Mouse (Mus musculus) liver, embryonic 14.5 days (tissue): ENCODE measurements around the gene Surf4. TPM values are rescaled to one million over a fixed set of nuclear protein-coding genes. Genes with fewer than 3 reads are reported as not detected.

Experiments used
- ATAC-seq: fragments of 200-750 bp; cut with Nextera tagmentation; 2 replicates; pipeline ENCODE4 v1.8.0; 2017; ENCODE audit warnings: moderate number of reproducible peaks, mild to moderate bottlenecking, moderate library complexity; ENCODE audit not compliant: insufficient read depth
- DNase-seq, 3 experiments: peaks; one replicate each; pipeline ENCODE4 v3.0.0-alpha.2; 2012 to 2013; ENCODE audit warnings: low read depth in 3 of 3, low spot score in 3 of 3
- H3K27ac ChIP-seq: fragments of 300-500 bp; sonication (generic); 2 replicates; pipeline ENCODE4 v1.5.1; 2014; ENCODE audit warnings: moderate library complexity, mild to moderate bottlenecking, control low read depth, inconsistent platforms
- H3K27me3 ChIP-seq: fragments of 300-500 bp; sonication (generic); 2 replicates; pipeline ENCODE4 v1.6.1; 2014; ENCODE audit warnings: mild to moderate bottlenecking, low read length, moderate library complexity; ENCODE audit not compliant: control insufficient read depth, insufficient read depth
- H3K36me3 ChIP-seq: fragments of 300-500 bp; sonication (generic); replicated peaks from 2 replicates; pipeline ENCODE4 v1.6.1; 2014; ENCODE audit warnings: low read depth; ENCODE audit not compliant: control insufficient read depth, insufficient read depth
- H3K4me1 ChIP-seq, 2 experiments: fragments of 200-500 bp in 1 of 2; fragments of 300-500 bp in 1 of 2; sonication (generic) in 1 of 2; replicated peaks; 2 replicates each; pipeline ENCODE4 v1.6.1; 2012 to 2014; ENCODE audit warnings: antibody characterized with exemption in 1 of 2, inconsistent platforms in 1 of 2, low read length in 1 of 2; ENCODE audit not compliant: control insufficient read depth in 2 of 2, insufficient read depth in 2 of 2
- H3K4me2 ChIP-seq: fragments of 300-500 bp; sonication (generic); 2 replicates; pipeline ENCODE4 v1.6.1; 2014; ENCODE audit warnings: low read depth, mild to moderate bottlenecking, control low read depth, moderate library complexity
- H3K4me3 ChIP-seq, 2 experiments: fragments of 200-500 bp in 1 of 2; fragments of 300-500 bp in 1 of 2; sonication (generic) in 1 of 2; 2 replicates each; pipeline ENCODE4 v1.5.1; 2012 to 2014; ENCODE audit warnings: low read depth in 2 of 2, low read length in 2 of 2, mild to moderate bottlenecking in 2 of 2, control low read depth in 1 of 2, inconsistent platforms in 1 of 2, moderate library complexity in 1 of 2; ENCODE audit not compliant: insufficient read depth in 1 of 2
- H3K9ac ChIP-seq: fragments of 300-500 bp; sonication (generic); replicated peaks from 2 replicates; pipeline ENCODE4 v1.6.1; 2014; ENCODE audit warnings: mild to moderate bottlenecking, control low read depth, moderate library complexity
- H3K9me3 ChIP-seq: fragments of 300-500 bp; sonication (generic); 2 replicates; pipeline ENCODE4 v1.6.1; 2016; ENCODE audit warnings: low read length, mixed read lengths; ENCODE audit not compliant: control insufficient read depth
- CTCF ChIP-seq: IDR thresholded peaks from 2 replicates; pipeline ENCODE4 v1.5.1; 2016; ENCODE audit warnings: antibody characterized with exemption, low read depth, control low read depth
- EP300 ChIP-seq: IDR thresholded peaks from 2 replicates; pipeline ENCODE4 v1.6.1; 2016; ENCODE audit warnings: antibody characterized with exemption, low read depth
- WGBS: fragments of 180-500 bp; shearing (Covaris S2); extraction: QIAGEN DNeasy Blood & Tissue Kit; methylation state at CpG from one replicate; pipeline ENCODE4 v1.1.7; 2014; ENCODE audit not compliant: insufficient replicate concordance; 5-methylcytosine and 5-hydroxymethylcytosine counted together
- polyA plus RNA-seq, 2 experiments: library from polyadenylated mRNA; depleted of rRNA in 1 of 2; stranded (reverse) in 1 of 2; unstranded in 1 of 2; fragments of >200 nt; fragmentation: Nextera tagmentation in 1 of 2; extraction: Ambion mirVana in 1 of 2; gene quantifications; 2 replicates each; pipeline versions ENCODE4 v1.2.1 to v1.2.3; 2012 to 2014

The Surf4 gene
- polyA plus RNA-seq, 2 experiments: 53.4 to 83.1 TPM

- H3K27me3 ChIP-seq: no peaks in the 10 kb centered on the region
- DNase-seq (peak; percentile 66 to 71 (median 69)), ATAC-seq (no peak)
- TF ChIP-seq EP300: no peak
- TF ChIP-seq CTCF: peak; percentile 89
- H3K9me3 ChIP-seq: no peaks in the 10 kb centered on the region
- WGBS: 21% methylated on average over 1 of the region's 1 CpGs
- peaks cover 30% of the 10 kb centered on the region for H3K36me3 ChIP-seq
- peaks cover 9 to 19% of the 10 kb centered on the region in 2 experiments for H3K4me1 ChIP-seq
- H3K4me3 ChIP-seq: no peak overlapping the region
- H3K4me2 ChIP-seq: peak overlapping the region; percentile 8; the same call in 1 of the 2 replicates
- H3K9ac ChIP-seq: no peak overlapping the region
- 0 out of 2 replicates have a peak overlapping the region, but pooled peaks have one; percentile 10 for H3K27ac ChIP-seq
Measured at GRCm38 (mm10) chr2:26930390-26930789, 3.3 kb downstream of the Surf4 start.

GRCm38 (mm10) chr2:26927745-26928476 is 5.8 kb downstream of the Surf4 start:
- WGBS: 80% methylated on average over 6 of the region's 6 CpGs
- ATAC-seq: no peak
- DNase-seq: no peak
- peaks cover 48% of the 10 kb centered on the region for H3K36me3 ChIP-seq
- H3K4me1 ChIP-seq: peaks cover 9 to 15% of the 10 kb centered on the region in 2 experiments
- H3K9me3 ChIP-seq: no peaks in the 10 kb centered on the region
- TF ChIP-seq EP300 (no peak), CTCF (no peak)
- no peak overlapping the region for H3K4me2 ChIP-seq
- no peak overlapping the region for H3K27ac ChIP-seq
- H3K9ac ChIP-seq: no peak overlapping the region
- no peaks in the 10 kb centered on the region for H3K27me3 ChIP-seq
- H3K4me3 ChIP-seq: no peak overlapping the region

- H3K36me3 ChIP-seq: peaks cover 74% of the 10 kb centered on the region
- no peak overlapping the region for H3K4me2 ChIP-seq
- no peak overlapping the region for H3K9ac ChIP-seq
- WGBS: 70% methylated on average over 9 of the region's 9 CpGs
- TF ChIP-seq CTCF: no peak
- H3K27ac ChIP-seq: no peak overlapping the region
- no peaks in the 10 kb centered on the region for H3K27me3 ChIP-seq
- no peak for ATAC-seq
- H3K4me1 ChIP-seq: peaks cover 8 to 10% of the 10 kb centered on the region in 2 experiments
- DNase-seq: no peak
- H3K4me3 ChIP-seq: no peak overlapping the region
- H3K9me3 ChIP-seq: no peaks in the 10 kb centered on the region
Measured at GRCm38 (mm10) chr2:26921784-26922183, 11.9 kb downstream of the Surf4 start.

GRCm38 (mm10) chr2:26920190-26920855 is 13.4 kb downstream of the Surf4 start:
- Histone ChIP-seq H3K4me1 (peaks cover 12 to 14% of the 10 kb centered on the region in 2 experiments), H3K36me3 (peaks cover 59% of the 10 kb centered on the region)
- no peak for ATAC-seq

GRCm38 (mm10) chr2:26919684-26920083 is 14.0 kb downstream of the Surf4 start:
- ATAC-seq (no peak), DNase-seq (no peak)
- Histone ChIP-seq H3K27ac (no peak overlapping the region), H3K4me1 (peaks cover 12 to 18% of the 10 kb centered on the region in 2 experiments), H3K27me3 (no peaks in the 10 kb centered on the region), H3K36me3 (peaks cover 55% of the 10 kb centered on the region), H3K4me3 (no peak overlapping the region), H3K4me2 (no peak overlapping the region), H3K9me3 (no peaks in the 10 kb centered on the region), H3K9ac (no peak overlapping the region)
- 76% methylated on average over 3 of the region's 3 CpGs for WGBS
- TF ChIP-seq CTCF: no peak
- no peak for TF ChIP-seq EP300

More at GRCm38 (mm10) chr2:26920190-26920855, 13.4 kb downstream of the Surf4 start:
- Histone ChIP-seq H3K9ac (no peak overlapping the region), H3K4me3 (no peak overlapping the region), H3K9me3 (no peaks in the 10 kb centered on the region), H3K27me3 (no peaks in the 10 kb centered on the region), H3K4me2 (no peak overlapping the region), H3K27ac (no peak overlapping the region)
- no peak for DNase-seq
- TF ChIP-seq EP300: no peak
- no peak for TF ChIP-seq CTCF
- WGBS: 76% methylated on average over 6 of the region's 6 CpGs
